Mouse (Mus musculus) liver, embryonic 13.5 days (tissue): Measurements from ENCODE around the gene Slc16a7. TPM values are rescaled to one million over a fixed set of nuclear protein-coding genes. Genes with fewer than 3 reads are reported as not detected.

ENCODE experiments used
- ATAC-seq: fragments of 200-750 bp; cut with Nextera tagmentation; 2 replicates; pipeline ENCODE4 v1.8.0; 2017; ENCODE audit warnings: low read depth, mild to moderate bottlenecking, moderate number of reproducible peaks, moderate library complexity
- DNase-seq: peaks from one replicate; pipeline ENCODE4 v3.0.0; 2022
- H3K27ac ChIP-seq: fragments of 300-500 bp; sonication (generic); 2 replicates; pipeline ENCODE4 v1.5.1; 2015; ENCODE audit warnings: moderate library complexity, mild to moderate bottlenecking, inconsistent platforms
- H3K27me3 ChIP-seq: fragments of 300-500 bp; sonication (generic); 2 replicates; pipeline ENCODE4 v1.6.1; 2015; ENCODE audit warnings: mild to moderate bottlenecking, inconsistent platforms
- H3K36me3 ChIP-seq: fragments of 300-500 bp; sonication (generic); 2 replicates; pipeline ENCODE4 v1.6.1; 2015; ENCODE audit warnings: mild to moderate bottlenecking, inconsistent platforms
- H3K4me1 ChIP-seq: fragments of 300-500 bp; sonication (generic); replicated peaks from 2 replicates; pipeline ENCODE4 v1.6.1; 2015; ENCODE audit warnings: inconsistent platforms
- H3K4me2 ChIP-seq: fragments of 300-500 bp; sonication (generic); 2 replicates; pipeline ENCODE4 v1.6.1; 2015; ENCODE audit warnings: inconsistent platforms, mild to moderate bottlenecking, moderate library complexity
- H3K4me3 ChIP-seq: fragments of 300-500 bp; sonication (generic); replicated peaks from 2 replicates; pipeline ENCODE4 v1.5.1; 2015; ENCODE audit warnings: mild to moderate bottlenecking, inconsistent platforms
- H3K9ac ChIP-seq: fragments of 300-500 bp; sonication (generic); 2 replicates; pipeline ENCODE4 v1.6.1; 2015; ENCODE audit warnings: mild to moderate bottlenecking, inconsistent platforms
- H3K9me3 ChIP-seq: fragments of 300-500 bp; sonication (generic); replicated peaks from 2 replicates; pipeline ENCODE4 v1.6.1; 2016; ENCODE audit warnings: inconsistent platforms
- WGBS: fragments of 180-500 bp; shearing (Covaris S2); methylation state at CpG from one replicate; pipeline ENCODE4 v1.1.7; 2015; ENCODE audit not compliant: insufficient replicate concordance; 5-methylcytosine and 5-hydroxymethylcytosine counted together
- polyA plus RNA-seq: library from polyadenylated mRNA; unstranded; fragments of >200 nt; fragmentation: Nextera tagmentation; extraction: Ambion mirVana; gene quantifications from 2 replicates; pipeline ENCODE4 v1.2.1, GENCODE M21; 2015

Gene Slc16a7
- polyA plus RNA-seq, 1 experiment from 2014 or later = 6.8 TPM

- Histone ChIP-seq H3K9me3 (no peaks in the 10 kb centered on the region), H3K9ac (no peak overlapping the region), H3K27ac (no peak overlapping the region), H3K4me1 (no peaks in the 10 kb centered on the region), H3K36me3 (no peaks in the 10 kb centered on the region), H3K4me2 (no peak overlapping the region), H3K4me3 (no peak overlapping the region), H3K27me3 (no peaks in the 10 kb centered on the region)
- ATAC-seq (no peak), DNase-seq (no peak)
- WGBS = 78% methylated on average over 7 of the region's 7 CpGs
Observed at GRCm38 (mm10) chr10:125352805-125353204, 36.5 kb downstream of the Slc16a7 start.

- H3K4me3 ChIP-seq = no peak overlapping the region
- no peak for ATAC-seq
- H3K4me1 ChIP-seq = no peaks in the 10 kb centered on the region
- no peak overlapping the region for H3K9ac ChIP-seq
- DNase-seq = no peak
- H3K9me3 ChIP-seq = no peaks in the 10 kb centered on the region
- WGBS = 50% methylated on average over 3 of the region's 3 CpGs
- H3K27ac ChIP-seq = no peak overlapping the region
- no peak overlapping the region for H3K4me2 ChIP-seq
- H3K27me3 ChIP-seq = no peaks in the 10 kb centered on the region
- no peaks in the 10 kb centered on the region for H3K36me3 ChIP-seq
Observed at GRCm38 (mm10) chr10:125348171-125348570, 41.1 kb downstream of the Slc16a7 start.

GRCm38 (mm10) chr10:125347149-125347548 lies 42.1 kb downstream of the Slc16a7 start:
- H3K4me2 ChIP-seq = no peak overlapping the region
- H3K4me3 ChIP-seq = no peak overlapping the region
- no peak overlapping the region for H3K27ac ChIP-seq
- no peaks in the 10 kb centered on the region for H3K4me1 ChIP-seq
- no peaks in the 10 kb centered on the region for H3K9me3 ChIP-seq
- H3K36me3 ChIP-seq = no peaks in the 10 kb centered on the region
- H3K9ac ChIP-seq = no peak overlapping the region
- DNase-seq = no peak
- no peaks in the 10 kb centered on the region for H3K27me3 ChIP-seq
- 76% methylated on average over 6 of the region's 6 CpGs for WGBS
- no peak for ATAC-seq

DNA sequence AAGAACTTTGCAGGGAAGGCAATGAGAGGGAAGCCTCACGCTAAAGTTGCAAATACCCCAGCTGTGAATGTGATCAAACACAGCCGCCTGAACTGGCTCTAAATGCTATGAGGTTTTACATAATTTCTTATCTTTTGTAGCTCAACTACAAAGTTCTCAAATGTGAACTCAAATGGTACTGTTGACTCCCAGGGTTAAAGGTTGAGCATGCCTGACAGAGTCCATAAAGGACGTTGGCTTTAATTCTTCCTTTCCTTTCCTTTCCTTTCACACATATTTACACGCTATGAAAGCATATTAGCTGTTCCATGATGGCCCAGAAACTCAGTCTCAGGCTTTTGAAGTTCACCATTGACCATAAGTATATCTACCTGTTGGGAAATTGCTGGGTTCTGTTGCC lies 42.9 kb downstream of the Slc16a7 start:
- DNase-seq (no peak), ATAC-seq (no peak)
- Histone ChIP-seq H3K27ac (no peak overlapping the region), H3K9me3 (no peaks in the 10 kb centered on the region), H3K4me3 (no peak overlapping the region), H3K4me2 (no peak overlapping the region), H3K4me1 (no peaks in the 10 kb centered on the region), H3K36me3 (no peaks in the 10 kb centered on the region), H3K9ac (no peak overlapping the region), H3K27me3 (no peaks in the 10 kb centered on the region)
- 59% methylated on average over 4 of the region's 4 CpGs for WGBS

DNA sequence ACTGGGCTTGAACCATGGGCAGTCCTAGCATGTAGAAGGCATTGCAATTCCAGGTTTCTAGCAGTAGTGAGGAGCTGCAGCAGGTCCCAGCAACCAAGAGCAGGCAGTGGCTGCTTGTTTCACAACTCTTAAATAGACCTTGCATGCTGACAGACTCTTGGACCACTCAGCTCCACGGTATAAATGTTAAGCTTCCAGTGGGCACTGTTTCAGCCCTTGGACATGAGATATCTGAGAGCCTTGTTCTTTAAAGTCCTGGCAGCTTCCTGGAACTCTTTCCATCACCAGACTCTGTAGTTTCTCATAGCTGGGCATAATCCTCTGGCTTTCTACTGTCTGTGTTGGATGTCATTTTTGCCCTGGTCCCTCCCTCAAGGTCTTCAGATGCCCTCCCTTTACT lies 43.7 kb downstream of the Slc16a7 start:
- ATAC-seq = no peak
- H3K9ac ChIP-seq = no peak overlapping the region
- H3K4me2 ChIP-seq = no peak overlapping the region
- WGBS = 57% methylated on average over 1 of the region's 1 CpGs
- H3K4me3 ChIP-seq = no peak overlapping the region
- no peaks in the 10 kb centered on the region for H3K4me1 ChIP-seq
- H3K36me3 ChIP-seq = no peaks in the 10 kb centered on the region
- H3K27ac ChIP-seq = no peak overlapping the region
- no peak for DNase-seq
- no peaks in the 10 kb centered on the region for H3K9me3 ChIP-seq
- H3K27me3 ChIP-seq = no peaks in the 10 kb centered on the region

DNA sequence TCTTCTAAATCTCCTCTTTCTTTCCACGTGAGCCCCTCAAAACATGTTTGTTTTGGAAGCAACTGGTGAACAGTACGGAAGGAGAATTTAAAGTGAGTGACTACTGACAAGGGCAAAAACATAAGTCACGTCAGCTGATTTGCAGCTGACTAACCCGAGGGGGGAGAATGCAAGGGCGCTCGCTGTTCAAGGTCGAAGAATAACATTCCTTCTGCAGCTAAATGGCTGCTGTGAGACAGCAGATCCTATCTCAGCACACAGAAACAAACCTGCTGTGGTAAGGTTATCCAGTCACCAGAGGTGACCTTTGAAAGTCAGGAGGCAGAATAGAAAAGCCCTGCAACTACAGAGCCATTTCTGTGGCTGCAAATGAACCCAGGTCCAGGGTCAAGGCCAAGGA lies 47.1 kb downstream of the Slc16a7 start:
- Histone ChIP-seq H3K9me3 (no peaks in the 10 kb centered on the region), H3K36me3 (no peaks in the 10 kb centered on the region), H3K27ac (no peak overlapping the region), H3K9ac (no peak overlapping the region), H3K4me1 (no peaks in the 10 kb centered on the region), H3K27me3 (no peaks in the 10 kb centered on the region), H3K4me2 (no peak overlapping the region), H3K4me3 (no peak overlapping the region)
- DNase-seq (no peak), ATAC-seq (no peak)
- WGBS = 68% methylated on average over 7 of the region's 7 CpGs

- 74% methylated on average over 5 of the region's 5 CpGs for WGBS
- no peak overlapping the region for H3K4me3 ChIP-seq
Observed at GRCm38 (mm10) chr10:125333799-125334198, 55.5 kb downstream of the Slc16a7 start.

DNA sequence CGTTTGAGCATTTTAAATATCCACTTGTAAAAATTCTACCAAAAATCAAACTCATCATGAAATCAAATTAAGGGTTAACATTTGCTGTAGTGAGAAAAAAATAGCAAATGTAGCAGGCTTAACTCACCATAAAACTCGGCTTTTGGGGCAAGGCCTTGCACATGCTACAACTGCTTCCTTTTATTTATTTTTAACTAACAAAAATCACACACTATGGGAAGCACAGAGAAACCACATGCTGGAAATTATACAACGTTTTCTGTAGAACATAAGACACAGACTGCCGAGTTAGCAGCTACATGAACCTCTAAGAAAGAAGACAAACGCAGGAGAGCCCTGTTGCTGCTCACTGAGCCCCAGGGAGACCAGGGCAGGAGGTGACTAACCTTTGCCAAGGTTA lies 57.9 kb downstream of the Slc16a7 start:
- 29% methylated on average over 5 of the region's 5 CpGs for WGBS
- no peaks in the 10 kb centered on the region for H3K4me1 ChIP-seq

More at GRCm38 (mm10) chr10:125333799-125334198, 55.5 kb downstream of the Slc16a7 start:
- Histone ChIP-seq H3K9me3 (no peaks in the 10 kb centered on the region), H3K4me1 (no peaks in the 10 kb centered on the region), H3K27me3 (no peaks in the 10 kb centered on the region), H3K36me3 (no peaks in the 10 kb centered on the region), H3K4me2 (no peak overlapping the region), H3K27ac (no peak overlapping the region), H3K9ac (no peak overlapping the region)
- no peak for DNase-seq
- no peak for ATAC-seq

DNA sequence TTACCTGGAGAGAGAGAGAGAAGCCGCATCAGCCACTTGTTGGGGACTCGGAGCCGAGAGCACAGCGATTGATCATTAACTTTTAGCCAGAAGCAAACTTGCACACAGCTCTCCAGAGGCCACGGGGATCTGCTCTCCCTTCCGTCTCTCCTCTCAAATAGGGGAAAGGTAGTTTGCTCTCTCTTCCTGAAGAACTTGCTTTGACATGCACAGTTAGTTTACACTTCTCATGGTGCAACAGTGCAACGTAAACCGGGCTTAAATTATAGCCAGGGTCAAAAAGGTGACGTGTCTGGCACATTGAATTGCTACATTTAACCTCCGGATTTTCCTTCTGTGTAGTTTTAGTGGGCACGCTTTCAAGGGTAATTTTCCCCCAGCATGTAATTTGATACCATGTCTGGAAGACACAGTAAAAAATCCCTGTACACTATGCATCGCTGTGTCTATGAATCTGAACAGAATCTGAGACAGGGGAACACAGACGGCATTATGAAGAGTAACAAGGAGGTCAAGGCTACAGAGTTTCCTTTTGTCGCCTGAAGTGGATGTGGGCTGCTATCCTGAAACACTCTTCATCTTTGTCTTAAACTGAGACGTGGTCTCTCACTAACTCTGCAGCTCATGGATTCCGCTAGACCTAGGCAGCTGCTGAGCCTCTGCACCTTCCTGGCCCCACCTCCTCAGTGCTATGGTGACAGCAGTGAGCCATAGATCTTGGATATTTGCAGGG lies 60.8 kb downstream of the Slc16a7 start:
- peak overlapping the region; percentile 55 for H3K27ac ChIP-seq
- ATAC-seq (peak; percentile 57), DNase-seq (no peak)
- H3K36me3 ChIP-seq = no peaks in the 10 kb centered on the region
- 62% methylated on average over 16 of the region's 16 CpGs for WGBS
- H3K4me3 ChIP-seq = no peak overlapping the region
- H3K4me1 ChIP-seq = no peaks in the 10 kb centered on the region
- peak overlapping the region; percentile 14; the same call in 1 of the 2 replicates for H3K4me2 ChIP-seq
- no peaks in the 10 kb centered on the region for H3K27me3 ChIP-seq
- no peaks in the 10 kb centered on the region for H3K9me3 ChIP-seq
- no peak overlapping the region for H3K9ac ChIP-seq

More for the DNA sequence above, 57.9 kb downstream of the Slc16a7 start:
- H3K9me3 ChIP-seq = no peaks in the 10 kb centered on the region
- no peak overlapping the region for H3K27ac ChIP-seq
- DNase-seq (no peak), ATAC-seq (no peak)
- no peaks in the 10 kb centered on the region for H3K27me3 ChIP-seq
- H3K4me3 ChIP-seq = no peak overlapping the region
- H3K4me2 ChIP-seq = no peak overlapping the region
- H3K36me3 ChIP-seq = no peaks in the 10 kb centered on the region
- no peak overlapping the region for H3K9ac ChIP-seq

DNA sequence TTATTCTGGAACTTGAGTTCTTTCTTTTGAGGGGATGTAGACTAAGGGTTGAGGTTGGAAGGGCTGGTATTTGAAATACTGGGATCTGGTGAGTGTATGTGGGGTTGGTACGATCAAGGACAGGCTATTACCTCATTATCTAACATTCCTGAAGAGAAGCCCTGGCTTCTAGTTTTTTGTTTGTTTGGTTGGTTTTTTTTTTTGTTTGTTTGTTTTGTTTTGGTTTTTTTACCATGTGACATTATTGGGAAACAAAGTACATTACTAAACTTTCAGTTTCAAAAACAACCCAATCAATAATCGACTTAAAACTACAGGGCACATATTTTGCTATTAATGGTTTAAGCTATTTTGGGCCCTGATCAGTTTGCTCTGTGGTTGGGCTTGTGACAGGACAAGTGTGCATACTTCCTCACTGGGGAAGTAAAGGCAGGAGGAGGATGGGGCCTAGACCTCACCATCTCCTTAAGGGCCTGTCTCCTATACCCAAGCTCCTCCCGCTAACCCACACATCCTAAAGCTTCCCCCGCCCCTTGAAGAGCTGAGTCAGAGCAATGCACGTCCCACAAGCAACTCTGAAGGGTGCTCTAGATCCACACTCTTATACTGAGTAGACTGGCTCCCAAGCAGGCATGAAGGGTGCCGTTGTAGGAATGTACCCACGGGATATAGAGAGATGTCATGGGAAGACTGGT lies 64.2 kb downstream of the Slc16a7 start:
- Histone ChIP-seq H3K4me2 (no peak overlapping the region), H3K4me3 (no peak overlapping the region), H3K36me3 (no peaks in the 10 kb centered on the region), H3K9me3 (no peaks in the 10 kb centered on the region), H3K4me1 (0 out of 2 replicates have a peak, but pooled peaks cover 6% of the 10 kb centered on the region), H3K27me3 (no peaks in the 10 kb centered on the region), H3K27ac (no peak overlapping the region), H3K9ac (no peak overlapping the region)
- no peak for DNase-seq
- WGBS = 51% methylated on average over 7 of the region's 7 CpGs
- ATAC-seq = peak; percentile 27; the same call in 1 of the 2 replicates

- H3K9me3 ChIP-seq = no peaks in the 10 kb centered on the region
- 0 out of 2 replicates have a peak, but pooled peaks cover 6% of the 10 kb centered on the region for H3K4me1 ChIP-seq
- H3K27me3 ChIP-seq = no peaks in the 10 kb centered on the region
- no peak for DNase-seq
- no peak overlapping the region for H3K4me3 ChIP-seq
- H3K9ac ChIP-seq = no peak overlapping the region
- WGBS = 56% methylated on average over 13 of the region's 13 CpGs
- no peak overlapping the region for H3K4me2 ChIP-seq
- H3K36me3 ChIP-seq = no peaks in the 10 kb centered on the region
- no peak overlapping the region for H3K27ac ChIP-seq
- ATAC-seq = no peak
Observed at GRCm38 (mm10) chr10:125324149-125324834, 65.0 kb downstream of the Slc16a7 start.
